Mouse (Mus musculus) kidney, adult 2 months (tissue): Measurements from ENCODE around the gene Egfl7.

Source experiments
- CTCF ChIP-seq: fragments of 200-500 bp; conservative IDR thresholded peaks from 2 replicates; pipeline ENCODE4 v1.5.1; 2011; ENCODE audit warnings: low read depth, mild to moderate bottlenecking, control low read depth, low read length, moderate library complexity, mixed read lengths; ENCODE audit not compliant: insufficient read depth, insufficient read length
- POLR2A ChIP-seq: fragments of 200-500 bp; IDR thresholded peaks from one replicate; pipeline ENCODE4 v1.6.1; 2011; ENCODE audit warnings: low read depth, low read length, control low read depth

DNA sequence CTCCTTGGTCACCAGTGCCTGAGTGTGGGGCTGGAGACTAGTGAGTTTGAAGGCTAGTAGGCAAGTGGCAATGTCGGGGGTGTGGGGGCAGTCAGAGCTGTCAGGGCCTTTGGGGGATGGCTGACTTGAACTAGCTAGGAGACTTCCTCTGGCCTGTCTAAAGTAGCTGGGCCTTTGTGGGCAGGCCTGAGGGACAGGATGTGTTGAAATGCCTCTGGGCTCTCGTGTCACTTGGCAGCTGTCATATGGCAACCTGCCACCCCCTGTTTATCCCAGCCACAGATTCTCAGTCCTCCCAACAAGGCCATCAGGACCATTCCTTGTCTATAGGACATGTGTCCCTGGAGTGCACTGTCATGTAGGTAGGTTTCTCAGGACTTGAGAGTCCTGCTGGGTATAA is 45.2 kb upstream of the Egfl7 start:
- TF ChIP-seq CTCF (no peak), POLR2A (no peak)
